Mouse (Mus musculus): ENCODE data around the gene Dclk1. TPM values are rescaled to one million over a fixed set of nuclear protein-coding genes. Genes with fewer than 3 reads are reported as not detected.

The Dclk1 gene
- polyA plus RNA-seq, 1 experiment from 2014 or later = 30.2 TPM

DNA sequence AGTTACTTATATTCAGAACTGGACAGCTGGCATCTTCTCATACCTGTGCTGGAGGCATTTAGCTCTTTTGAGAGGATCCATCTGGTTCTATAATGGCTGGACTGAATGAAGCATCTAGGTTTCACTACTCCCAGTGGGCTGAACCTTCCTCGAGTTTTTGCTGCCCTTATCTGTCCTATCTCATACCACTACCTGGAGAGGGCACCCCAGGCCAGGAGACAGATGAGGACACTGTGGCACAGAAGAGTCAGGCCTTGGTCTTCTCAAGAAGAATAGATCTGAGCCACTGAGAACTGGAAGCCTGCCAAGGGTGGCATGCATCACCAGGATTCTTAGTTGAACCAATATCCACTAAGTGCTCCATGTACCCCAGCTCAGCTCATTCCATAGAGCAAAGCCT lies 239.0 kb downstream of the Dclk1 start:
- Histone ChIP-seq H3K9me3 (replicated peaks) (no peaks in the 10 kb centered on the region), H3K27ac (peak overlapping the region; percentile 81), H3K4me3 (no peak overlapping the region), H3K27me3 (ENCODE audit: low read depth, poor library complexity, severe bottlenecking) (no peaks in the 10 kb centered on the region), H3K4me1 (peaks cover 42% of the 10 kb centered on the region), H3K36me3 (0 out of 2 replicates have a peak, but pooled peaks cover 3% of the 10 kb centered on the region)
- no peak for DNase-seq (ENCODE audit: low spot score)
- WGBS = 82% methylated on average over 1 of the region's 1 CpGs

DNA sequence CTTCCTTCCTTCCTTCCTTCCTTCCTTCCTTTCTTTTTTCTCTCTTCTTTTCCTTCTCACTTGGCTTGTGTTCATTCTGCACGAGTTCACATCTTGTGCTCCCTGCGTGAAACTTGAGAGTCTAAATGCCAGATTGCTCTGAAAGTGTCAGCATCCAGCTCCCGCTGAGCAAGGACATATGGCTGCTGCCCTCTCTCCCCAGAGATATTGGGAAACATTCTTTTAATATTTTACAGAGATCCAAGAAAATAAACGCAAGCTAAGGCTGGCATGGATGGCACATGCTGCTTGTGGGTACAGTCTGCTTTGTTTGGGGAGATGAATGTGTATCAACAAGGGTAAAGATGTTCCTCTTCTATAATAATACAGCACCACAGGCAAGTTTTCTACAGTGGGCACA lies 241.2 kb downstream of the Dclk1 start:
- Histone ChIP-seq H3K36me3 (peaks cover 14% of the 10 kb centered on the region), H3K27ac (peak overlapping the region; percentile 66), H3K4me1 (peaks cover 41% of the 10 kb centered on the region), H3K4me3 (no peak overlapping the region), H3K9me3 (replicated peaks) (no peaks in the 10 kb centered on the region), H3K27me3 (ENCODE audit: low read depth, poor library complexity, severe bottlenecking) (no peaks in the 10 kb centered on the region)
- 51% methylated on average over 4 of the region's 4 CpGs for WGBS
- DNase-seq (ENCODE audit: low spot score) = no peak

DNA sequence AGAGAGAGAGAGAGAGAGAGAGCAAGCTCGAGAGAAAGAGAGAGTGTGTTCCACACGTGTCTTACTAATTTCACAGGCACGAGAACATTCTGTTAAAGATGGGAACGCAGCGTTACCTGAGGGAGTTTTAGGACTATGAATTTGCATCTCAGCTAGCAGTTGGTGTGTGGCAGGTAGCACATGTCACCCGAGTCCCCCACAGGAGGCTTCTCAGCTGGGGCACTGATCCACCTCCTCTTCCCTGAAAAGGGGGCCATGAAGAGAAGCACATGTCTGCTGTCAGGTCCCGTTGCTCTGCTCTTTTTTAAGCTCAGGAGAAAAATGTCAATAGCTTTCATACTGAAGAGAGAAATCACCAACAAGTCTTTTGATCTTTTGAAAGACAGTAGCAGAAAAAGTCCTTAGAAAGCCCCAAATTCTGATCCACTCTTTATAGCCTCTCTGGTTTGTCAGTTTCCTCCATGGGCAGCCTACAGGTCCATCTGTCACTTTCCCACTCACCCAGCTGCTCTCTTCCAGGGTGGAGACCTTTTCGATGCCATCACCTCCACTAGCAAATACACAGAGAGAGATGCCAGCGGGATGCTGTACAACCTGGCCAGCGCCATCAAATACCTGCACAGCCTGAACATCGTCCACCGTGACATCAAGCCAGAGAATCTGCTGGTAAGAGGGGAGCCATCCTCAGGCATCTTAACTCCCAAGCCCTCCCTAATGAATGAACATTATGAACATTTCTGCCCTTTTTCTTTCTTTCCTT lies 247.2 kb downstream of the Dclk1 start:
- peaks cover 10% of the 10 kb centered on the region for H3K36me3 ChIP-seq
- peak overlapping the region; percentile 19; the same call in 1 of the 2 replicates for H3K27ac ChIP-seq
- no peak overlapping the region for H3K4me3 ChIP-seq
- no peaks in the 10 kb centered on the region for H3K27me3 ChIP-seq (ENCODE audit: low read depth, poor library complexity, severe bottlenecking)
- H3K4me1 ChIP-seq = peaks cover 11% of the 10 kb centered on the region
- WGBS = 79% methylated on average over 12 of the region's 12 CpGs
- DNase-seq (ENCODE audit: low spot score) = no peak
- no peaks in the 10 kb centered on the region for H3K9me3 ChIP-seq (replicated peaks)

DNA sequence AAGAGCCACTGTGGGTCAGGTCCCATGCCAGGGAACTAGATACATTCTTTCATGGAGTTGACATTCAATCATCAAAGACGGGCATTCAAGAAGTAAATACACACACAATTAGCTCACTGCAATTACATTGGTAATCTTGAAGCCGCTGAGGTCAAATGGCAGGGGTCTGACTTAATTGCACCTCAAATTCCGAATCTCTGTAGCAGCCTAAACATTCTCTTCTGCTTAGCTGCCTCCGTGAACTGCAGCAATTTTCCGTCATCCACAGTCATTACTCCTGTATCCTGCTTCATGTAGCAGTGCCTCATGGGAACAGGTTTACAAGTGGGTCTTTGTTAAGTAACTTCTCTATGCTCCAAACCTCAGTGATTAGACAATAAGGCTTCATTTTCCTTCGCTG lies 249.9 kb downstream of the Dclk1 start:
- 22% methylated on average over 6 of the region's 6 CpGs for WGBS
- peaks cover 35% of the 10 kb centered on the region for H3K4me1 ChIP-seq
- DNase-seq (ENCODE audit: low spot score) = no peak
- H3K4me3 ChIP-seq = no peak overlapping the region
- peaks cover 2% of the 10 kb centered on the region; the same call in 1 of the 2 replicates for H3K36me3 ChIP-seq
- no peaks in the 10 kb centered on the region for H3K27me3 ChIP-seq (ENCODE audit: low read depth, poor library complexity, severe bottlenecking)
- H3K27ac ChIP-seq = peak overlapping the region; percentile 66
- no peaks in the 10 kb centered on the region for H3K9me3 ChIP-seq (replicated peaks)

DNA sequence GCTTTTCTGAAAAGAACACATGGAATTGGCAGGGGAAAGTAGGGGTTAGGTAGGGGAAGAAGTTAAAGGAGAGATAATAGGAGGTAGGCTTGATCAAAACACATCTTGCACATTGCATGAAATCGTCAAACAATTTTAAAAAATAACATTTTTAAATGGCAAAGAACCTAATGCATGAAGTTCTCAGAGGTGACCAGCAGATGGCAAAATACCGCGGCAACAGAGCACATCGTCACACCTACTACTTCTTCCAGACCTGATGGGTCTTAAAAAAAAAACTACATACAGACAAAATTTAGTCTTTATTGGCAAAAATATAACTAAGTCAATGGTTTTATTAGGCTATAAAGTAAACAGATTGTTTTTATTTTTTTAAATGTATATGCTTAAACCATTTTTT lies 252.2 kb downstream of the Dclk1 start:
- H3K27ac ChIP-seq = peak overlapping the region; percentile 75

DNA sequence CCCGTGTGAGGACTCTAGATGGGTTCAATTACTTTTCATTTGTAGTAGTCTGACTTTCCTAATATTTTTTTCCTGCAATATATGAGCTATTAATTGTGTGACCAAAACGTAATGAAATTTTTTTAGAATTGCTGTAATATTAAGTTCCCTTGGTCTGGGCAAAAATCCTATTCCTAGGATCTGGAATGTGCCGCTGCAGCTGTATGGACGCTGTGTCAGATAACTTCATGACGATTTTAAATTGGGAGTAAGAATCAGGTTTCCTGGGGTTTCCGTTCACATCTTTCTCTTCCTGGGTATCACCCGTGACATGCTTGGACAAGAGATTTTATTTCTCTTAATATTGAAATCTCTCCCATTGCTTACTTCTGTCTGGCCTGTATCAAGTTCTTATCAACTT lies 253.1 kb downstream of the Dclk1 start:
- no peak for DNase-seq (ENCODE audit: low spot score)
- peak overlapping the region; percentile 75 for H3K27ac ChIP-seq
- 65% methylated on average over 7 of the region's 7 CpGs for WGBS

More for the DNA sequence above, 252.2 kb downstream of the Dclk1 start:
- 41% methylated on average over 4 of the region's 4 CpGs for WGBS
- DNase-seq (ENCODE audit: low spot score) = no peak
- no peaks in the 10 kb centered on the region for H3K9me3 ChIP-seq (replicated peaks)
- peaks cover 56% of the 10 kb centered on the region for H3K4me1 ChIP-seq
- no peak overlapping the region for H3K4me3 ChIP-seq
- H3K36me3 ChIP-seq = no peaks in the 10 kb centered on the region
- no peaks in the 10 kb centered on the region for H3K27me3 ChIP-seq (ENCODE audit: low read depth, poor library complexity, severe bottlenecking)

DNA sequence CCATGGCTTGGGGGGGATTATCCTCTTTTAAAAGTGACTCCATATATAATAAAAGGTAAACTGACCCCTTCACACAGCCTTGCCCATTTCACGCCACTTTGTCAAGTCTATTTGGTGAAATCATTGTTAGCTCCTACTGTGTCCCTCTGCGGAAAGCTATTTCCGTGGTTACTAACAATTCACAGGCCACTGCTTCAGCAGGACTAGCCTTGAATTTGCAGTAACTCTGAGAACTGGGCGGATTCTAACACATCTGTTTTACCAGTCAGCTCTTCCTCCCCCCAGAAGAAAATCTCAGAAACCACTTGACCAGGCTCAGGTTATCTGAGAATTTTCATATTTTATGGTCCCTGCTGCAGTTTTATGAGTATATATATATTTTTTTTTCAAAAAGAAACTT lies 253.7 kb downstream of the Dclk1 start:
- Histone ChIP-seq H3K4me1 (peaks cover 56% of the 10 kb centered on the region), H3K36me3 (0 out of 2 replicates have a peak, but pooled peaks cover 9% of the 10 kb centered on the region), H3K9me3 (replicated peaks) (no peaks in the 10 kb centered on the region), H3K27ac (peak overlapping the region; percentile 75), H3K27me3 (ENCODE audit: low read depth, poor library complexity, severe bottlenecking) (no peaks in the 10 kb centered on the region), H3K4me3 (no peak overlapping the region)
- DNase-seq (ENCODE audit: low spot score) = no peak
- WGBS = 11% methylated on average over 4 of the region's 4 CpGs

More for the DNA sequence above, 253.1 kb downstream of the Dclk1 start:
- no peaks in the 10 kb centered on the region for H3K27me3 ChIP-seq (ENCODE audit: low read depth, poor library complexity, severe bottlenecking)
- H3K4me1 ChIP-seq = peaks cover 56% of the 10 kb centered on the region
- H3K4me3 ChIP-seq = no peak overlapping the region
- 0 out of 2 replicates have a peak, but pooled peaks cover 7% of the 10 kb centered on the region for H3K36me3 ChIP-seq
- H3K9me3 ChIP-seq (replicated peaks) = no peaks in the 10 kb centered on the region

DNA sequence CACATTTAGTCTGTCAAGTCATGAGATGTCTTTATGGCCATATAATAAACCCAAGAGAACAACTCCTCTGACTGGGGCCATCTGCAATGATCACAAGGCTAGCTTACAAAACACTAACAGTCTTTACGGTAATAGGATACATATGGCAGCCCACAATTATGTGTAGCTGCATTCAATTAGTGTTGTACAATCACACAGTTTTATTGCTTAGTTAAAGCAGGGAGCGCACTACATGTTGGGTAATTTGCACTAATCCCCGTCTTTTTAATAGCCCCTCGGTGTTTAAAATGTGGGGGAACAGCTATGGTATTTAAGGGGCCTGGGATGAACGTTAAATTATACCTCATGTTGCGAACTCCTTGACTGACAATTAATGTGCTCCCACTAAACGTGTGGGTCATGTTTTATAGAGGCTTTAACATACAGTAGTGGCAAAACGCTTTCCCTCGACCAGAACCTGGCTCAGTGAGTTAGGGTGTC lies 254.3 kb downstream of the Dclk1 start:
- H3K27me3 ChIP-seq (ENCODE audit: low read depth, poor library complexity, severe bottlenecking) = no peaks in the 10 kb centered on the region
- DNase-seq (ENCODE audit: low spot score) = no peak
- WGBS = 14% methylated on average over 9 of the region's 9 CpGs
- H3K36me3 ChIP-seq = 0 out of 2 replicates have a peak, but pooled peaks cover 11% of the 10 kb centered on the region
- no peaks in the 10 kb centered on the region for H3K9me3 ChIP-seq (replicated peaks)
- H3K4me1 ChIP-seq = peaks cover 54% of the 10 kb centered on the region
- no peak overlapping the region for H3K4me3 ChIP-seq
- peak overlapping the region; percentile 75 for H3K27ac ChIP-seq

DNA sequence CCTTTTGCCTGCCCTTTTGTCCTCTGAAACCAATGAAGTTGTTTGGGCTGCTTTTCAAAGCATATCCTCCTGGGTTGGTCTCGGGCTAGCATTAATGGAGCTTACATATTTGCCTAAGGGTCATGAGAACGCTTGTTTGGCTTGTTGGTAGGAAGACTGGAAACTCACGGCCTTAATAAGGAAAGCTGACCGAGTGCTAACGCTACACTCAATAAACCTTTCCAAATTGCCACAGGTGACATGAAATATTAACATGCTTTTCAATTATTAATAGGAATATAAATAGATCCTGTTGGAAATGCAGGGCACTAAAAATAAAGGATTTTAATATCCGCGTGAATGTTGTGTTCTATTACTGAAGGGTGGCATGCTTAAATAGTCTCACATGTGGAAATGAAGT lies 257.1 kb downstream of the Dclk1 start:
- Histone ChIP-seq H3K4me1 (peaks cover 45% of the 10 kb centered on the region), H3K27me3 (ENCODE audit: low read depth, poor library complexity, severe bottlenecking) (no peaks in the 10 kb centered on the region), H3K36me3 (peaks cover 15% of the 10 kb centered on the region), H3K4me3 (no peak overlapping the region), H3K9me3 (replicated peaks) (no peaks in the 10 kb centered on the region), H3K27ac (peak overlapping the region; percentile 72; the same call in 1 of the 2 replicates)
- DNase-seq (ENCODE audit: low spot score) = no peak
- 81% methylated on average over 7 of the region's 7 CpGs for WGBS

DNA sequence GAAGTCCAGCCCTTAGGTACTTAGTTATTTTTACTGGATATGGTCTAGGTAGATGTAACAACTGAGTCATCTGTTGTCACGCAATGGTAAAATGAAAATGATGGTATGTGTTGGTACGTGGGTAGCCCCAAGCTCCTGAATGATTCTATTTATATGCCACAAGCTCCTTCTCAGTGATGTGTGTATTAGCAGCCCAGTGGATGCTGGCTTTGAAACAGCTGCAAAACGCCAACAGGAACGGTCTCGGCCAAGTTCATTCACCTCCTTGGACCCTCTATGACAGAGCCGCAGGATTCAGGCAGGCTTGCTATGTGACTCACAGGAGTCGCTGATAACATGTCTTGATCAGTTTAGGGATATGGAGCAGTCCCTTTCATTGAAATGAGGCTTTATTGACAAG lies 268.0 kb downstream of the Dclk1 start:
- Histone ChIP-seq H3K4me1 (peaks cover 53% of the 10 kb centered on the region), H3K27me3 (ENCODE audit: low read depth, poor library complexity, severe bottlenecking) (no peaks in the 10 kb centered on the region), H3K4me3 (no peak overlapping the region), H3K9me3 (replicated peaks) (no peaks in the 10 kb centered on the region; the same call in 1 of the 2 replicates), H3K27ac (peak overlapping the region; percentile 50; the same call in 1 of the 2 replicates), H3K36me3 (peaks cover 17% of the 10 kb centered on the region)
- WGBS = 91% methylated on average over 7 of the region's 7 CpGs
- DNase-seq (ENCODE audit: low spot score) = no peak

DNA sequence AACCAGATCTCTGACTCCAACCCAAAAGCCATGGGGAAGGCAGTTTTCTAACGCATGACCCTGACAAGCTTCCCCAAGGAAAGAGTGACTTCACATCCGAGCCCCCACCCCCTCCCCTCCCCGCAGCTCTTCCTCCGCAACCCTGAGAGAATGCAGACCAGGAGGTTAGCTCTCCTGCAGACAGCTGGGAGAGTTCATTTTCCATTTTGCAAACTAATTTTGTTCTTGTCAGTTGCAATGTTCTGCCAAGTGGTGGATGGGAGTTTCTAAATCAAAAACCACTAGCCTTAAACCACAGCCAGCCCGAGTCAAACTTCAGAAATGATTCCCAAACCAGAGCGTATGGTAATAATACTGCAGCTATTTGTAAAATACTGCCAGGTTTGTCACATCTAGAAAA lies 269.5 kb downstream of the Dclk1 start:
- 63% methylated on average over 6 of the region's 6 CpGs for WGBS
- peak overlapping the region; percentile 58; the same call in 1 of the 2 replicates for H3K27ac ChIP-seq
- no peak for DNase-seq (ENCODE audit: low spot score)

DNA sequence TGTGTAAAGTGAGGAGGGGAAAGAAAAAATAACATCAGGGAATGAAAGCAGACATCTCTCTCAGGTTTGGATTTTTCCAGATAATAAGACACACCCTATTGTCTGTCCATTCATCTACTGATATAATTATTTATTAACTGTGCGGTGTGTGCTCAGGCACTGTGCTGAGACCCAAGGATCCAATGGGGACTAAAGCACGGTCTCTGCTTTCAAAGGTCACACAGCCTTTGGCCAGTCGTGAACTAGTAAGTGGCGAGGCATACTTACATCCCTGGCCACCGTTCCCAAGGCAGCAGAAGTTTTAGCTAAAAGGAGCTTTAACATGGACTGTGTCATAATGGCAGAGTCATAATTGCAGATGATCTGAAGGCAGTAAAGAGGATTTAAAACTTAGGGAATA lies 273.8 kb downstream of the Dclk1 start:
- 33% methylated on average over 5 of the region's 5 CpGs for WGBS
- Histone ChIP-seq H3K4me1 (peaks cover 80% of the 10 kb centered on the region), H3K27me3 (ENCODE audit: low read depth, poor library complexity, severe bottlenecking) (no peaks in the 10 kb centered on the region), H3K9me3 (replicated peaks) (no peaks in the 10 kb centered on the region), H3K4me3 (no peak overlapping the region), H3K27ac (peak overlapping the region; percentile 89), H3K36me3 (no peaks in the 10 kb centered on the region; the same call in 1 of the 2 replicates)
- no peak for DNase-seq (ENCODE audit: low spot score)

More for the DNA sequence above, 269.5 kb downstream of the Dclk1 start:
- Histone ChIP-seq H3K4me1 (peaks cover 68% of the 10 kb centered on the region), H3K27me3 (ENCODE audit: low read depth, poor library complexity, severe bottlenecking) (no peaks in the 10 kb centered on the region), H3K9me3 (replicated peaks) (no peaks in the 10 kb centered on the region), H3K36me3 (peaks cover 11% of the 10 kb centered on the region), H3K4me3 (no peak overlapping the region)

DNA sequence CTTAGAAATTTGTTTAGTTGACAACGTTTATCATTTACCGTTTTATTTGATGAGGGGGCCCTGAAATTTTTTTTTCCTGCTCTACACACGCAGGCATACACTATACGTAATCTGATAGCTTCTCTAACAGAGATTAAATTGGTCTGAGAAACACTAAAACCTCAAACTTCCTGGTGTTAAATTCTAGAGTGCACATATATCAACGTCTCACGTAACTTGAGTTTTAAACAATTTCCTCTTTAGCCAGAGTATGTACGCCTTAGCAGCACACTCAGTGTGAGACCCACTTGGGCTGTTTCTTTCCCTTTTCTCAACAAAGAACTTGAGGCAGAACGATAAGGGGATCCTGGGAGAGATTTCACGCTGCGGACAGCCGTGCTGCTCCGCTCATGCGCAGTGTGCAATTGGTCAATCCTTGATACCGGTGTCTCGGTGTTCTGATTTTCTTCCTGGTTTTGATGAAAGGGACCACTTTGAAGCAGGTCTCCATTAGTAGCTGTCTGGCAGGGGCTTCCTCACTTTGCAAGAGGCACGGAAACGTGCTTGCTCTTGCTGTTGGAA lies 275.4 kb downstream of the Dclk1 start:
- no peak for DNase-seq (ENCODE audit: low spot score)
- peaks cover 77% of the 10 kb centered on the region for H3K4me1 ChIP-seq
- peak overlapping the region; percentile 89 for H3K27ac ChIP-seq
- peak overlapping the region; percentile 25; the same call in 1 of the 2 replicates for H3K4me3 ChIP-seq
- WGBS = 59% methylated on average over 17 of the region's 17 CpGs
- H3K27me3 ChIP-seq (ENCODE audit: low read depth, poor library complexity, severe bottlenecking) = no peaks in the 10 kb centered on the region
- no peaks in the 10 kb centered on the region; the same call in 1 of the 2 replicates for H3K36me3 ChIP-seq
- no peaks in the 10 kb centered on the region for H3K9me3 ChIP-seq (replicated peaks)
